Mouse (Mus musculus): ENCODE measurements at regions not wholly inside any gene's neighbourhood (a gene's known extent, or its start where the extent isn't known, plus 50 kb on each side); places are given as distances from the start of the nearest gene placed in this dataset.
A peak's percentile ranks its signal among the peaks of the same experiment; 100 is the strongest.
"Not testable (repeated sequence)": the region's sequence is repeated elsewhere in the genome, so short reads cannot be mapped to it uniquely, and the experiment has no call there.

DNA sequence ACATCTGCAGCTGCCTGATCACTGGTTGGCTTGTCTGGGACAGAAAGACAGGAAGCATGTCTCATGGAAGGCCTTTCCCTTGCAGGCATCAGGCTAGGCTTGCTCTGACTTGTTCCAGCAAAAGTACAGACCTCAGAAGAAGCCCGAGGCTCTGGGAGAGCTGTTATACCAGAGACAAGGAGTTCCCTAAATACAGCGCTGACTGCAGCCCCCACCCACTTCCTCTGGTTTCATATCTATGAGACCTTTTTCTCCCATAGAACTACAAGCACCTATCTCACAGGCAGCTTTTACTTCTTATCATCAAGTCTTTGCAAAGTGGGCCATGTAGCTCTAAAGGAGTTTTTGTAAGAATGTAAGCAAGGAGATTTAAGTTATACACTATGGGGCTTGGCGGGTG is 312.2 kb upstream of the Vmn1r3 start:
- not testable (repeated sequence) for DNase-seq (ENCODE audit: low spot score)

DNA sequence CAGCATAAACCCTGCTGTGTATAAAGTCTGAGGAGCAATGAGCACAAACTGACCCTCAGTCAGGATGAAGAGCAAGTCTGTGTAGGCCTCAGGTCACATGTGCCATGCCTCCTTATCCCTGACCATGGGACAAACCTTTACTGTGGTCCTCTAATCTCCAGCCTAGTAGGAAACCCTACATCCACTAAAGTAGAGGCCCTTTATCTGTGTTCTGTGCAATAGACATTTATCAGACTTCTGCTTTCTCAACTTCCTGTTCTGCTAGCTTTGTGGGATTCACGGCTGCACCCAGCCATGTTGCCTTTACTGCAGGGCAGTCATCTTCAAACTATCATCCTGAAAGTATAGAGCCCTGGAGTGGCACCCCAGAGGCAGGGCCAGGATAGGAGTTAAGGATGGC is 310.8 kb upstream of the Vmn1r3 start:
- not testable (repeated sequence) for DNase-seq (ENCODE audit: low spot score)

GRCm38 (mm10) chr4:3494123-3494681 is 309.0 kb upstream of the Vmn1r3 start:
- not testable (repeated sequence) for DNase-seq (ENCODE audit: low spot score)

- not testable (repeated sequence) for DNase-seq (ENCODE audit: low spot score)
Observed at GRCm38 (mm10) chr4:3490901-3491300, 305.7 kb upstream of the Vmn1r3 start.

DNA sequence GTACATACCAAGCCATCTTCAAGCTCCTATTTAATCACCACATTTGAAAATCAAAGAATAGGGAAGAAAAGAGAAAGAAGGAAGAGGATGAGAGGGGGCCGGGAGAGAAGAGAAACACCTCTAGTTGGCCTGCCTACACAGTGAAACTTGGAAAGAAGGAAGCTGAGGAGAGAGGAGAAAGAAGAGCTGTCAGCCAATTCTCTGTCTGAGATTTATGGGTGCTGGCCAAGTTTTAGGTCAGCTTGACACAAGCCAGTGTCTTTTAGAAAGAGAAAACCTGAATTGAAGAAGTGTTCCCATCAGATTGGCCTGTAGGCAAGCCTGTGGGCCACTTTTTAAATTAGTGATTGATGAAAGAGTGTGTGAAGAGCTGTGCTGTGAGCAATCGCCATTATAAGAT is 296.9 kb upstream of the Vmn1r3 start:
- no peak for DNase-seq (ENCODE audit: low spot score)

DNA sequence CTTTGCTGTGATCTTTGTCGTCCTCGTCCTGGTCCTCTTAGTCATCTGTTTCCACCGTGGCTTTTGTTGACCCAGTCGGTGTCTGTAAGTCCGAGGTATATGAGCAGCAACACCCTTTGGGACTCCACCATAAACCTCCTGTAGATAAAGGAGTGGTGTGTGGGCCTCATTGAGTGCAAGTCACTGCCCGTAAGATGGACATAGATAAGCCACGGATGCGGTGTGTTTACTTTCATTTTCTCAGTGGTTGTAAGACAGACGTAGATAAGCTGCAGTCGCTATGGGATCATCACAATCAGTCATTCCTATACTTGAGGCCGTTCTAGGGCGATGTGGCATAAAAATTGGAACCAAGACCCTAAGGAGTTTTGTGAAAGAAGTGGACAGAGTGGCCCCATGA is 271.6 kb upstream of the Vmn1r3 start:
- no peak for DNase-seq (ENCODE audit: low spot score)

GRCm38 (mm10) chr4:3437380-3437779 is 252.2 kb upstream of the Vmn1r3 start:
- not testable (repeated sequence) for DNase-seq (ENCODE audit: low spot score)

GRCm38 (mm10) chr4:3427968-3428367 is 242.8 kb upstream of the Vmn1r3 start:
- DNase-seq (ENCODE audit: low spot score): no peak

- peak; percentile 12 for DNase-seq (ENCODE audit: low spot score)
Observed at GRCm38 (mm10) chr4:3419920-3420499, 234.9 kb upstream of the Vmn1r3 start.

DNA sequence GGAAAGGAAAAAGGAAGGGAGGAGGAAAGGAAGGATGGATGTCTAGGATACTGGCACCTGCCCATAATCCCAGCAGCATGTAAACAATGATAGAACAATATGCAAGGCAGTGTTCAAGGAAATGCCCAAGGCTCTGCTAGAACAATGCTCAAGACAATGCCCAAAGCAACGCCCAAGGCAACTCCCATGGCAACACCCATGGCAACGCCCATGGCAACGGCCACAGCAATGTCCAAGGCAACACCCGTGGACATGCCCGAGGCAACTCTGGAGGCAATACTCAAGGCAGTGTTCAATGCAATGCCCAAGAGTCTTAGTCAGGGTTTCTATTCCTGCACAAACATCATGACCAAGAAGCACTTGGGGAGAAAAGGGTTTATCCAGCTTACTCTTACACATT is 231.5 kb upstream of the Vmn1r3 start:
- no peak for DNase-seq (ENCODE audit: low spot score)

GRCm38 (mm10) chr4:3414442-3415022 is 229.4 kb upstream of the Vmn1r3 start:
- DNase-seq (ENCODE audit: low spot score): not testable (repeated sequence)

GRCm38 (mm10) chr4:3413493-3414441 is 228.6 kb upstream of the Vmn1r3 start:
- DNase-seq (ENCODE audit: low spot score): no peak

DNA sequence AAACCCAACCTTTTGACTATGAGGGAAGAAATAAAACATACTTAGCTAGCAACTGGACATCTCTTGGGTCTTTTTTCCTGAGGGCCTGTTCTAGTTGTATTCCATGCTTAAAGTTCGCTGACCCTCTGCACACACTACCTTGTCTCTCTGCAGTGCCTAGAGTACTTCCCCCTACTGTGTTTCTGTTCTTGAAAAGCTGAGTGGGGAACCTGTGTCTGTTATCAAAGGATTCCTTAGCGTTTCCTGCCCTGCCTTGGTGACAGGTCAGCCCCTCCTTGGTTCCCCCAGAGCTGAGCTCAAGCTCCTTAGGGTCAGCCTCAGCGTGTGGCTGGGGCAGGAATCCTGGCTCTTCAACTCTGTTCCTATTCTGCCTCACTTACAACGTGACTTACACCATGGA is 227.2 kb upstream of the Vmn1r3 start:
- not testable (repeated sequence) for DNase-seq (ENCODE audit: low spot score)

DNA sequence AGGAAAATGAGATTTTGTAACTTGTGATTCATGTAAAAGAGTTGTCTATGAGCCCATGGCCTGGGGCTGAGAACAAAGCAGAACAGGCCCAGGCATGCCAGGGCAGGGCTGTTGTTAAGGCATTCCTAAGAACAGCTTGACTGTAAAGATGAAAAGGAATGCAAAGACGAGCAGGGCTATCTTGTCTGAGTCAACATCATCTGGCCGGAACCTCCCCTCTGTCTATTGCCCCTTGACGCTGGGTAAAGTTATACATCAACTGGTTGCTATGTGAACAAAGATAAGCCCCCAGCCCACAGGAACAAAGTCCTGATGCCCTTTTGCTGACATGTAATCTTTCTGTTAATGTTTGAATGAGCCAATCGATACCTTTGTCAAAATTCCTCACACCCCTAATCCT is 217.7 kb upstream of the Vmn1r3 start:
- DNase-seq (ENCODE audit: low spot score): not testable (repeated sequence)

GRCm38 (mm10) chr4:3401766-3402165 is 216.6 kb upstream of the Vmn1r3 start:
- not testable (repeated sequence) for DNase-seq (ENCODE audit: low spot score)

DNA sequence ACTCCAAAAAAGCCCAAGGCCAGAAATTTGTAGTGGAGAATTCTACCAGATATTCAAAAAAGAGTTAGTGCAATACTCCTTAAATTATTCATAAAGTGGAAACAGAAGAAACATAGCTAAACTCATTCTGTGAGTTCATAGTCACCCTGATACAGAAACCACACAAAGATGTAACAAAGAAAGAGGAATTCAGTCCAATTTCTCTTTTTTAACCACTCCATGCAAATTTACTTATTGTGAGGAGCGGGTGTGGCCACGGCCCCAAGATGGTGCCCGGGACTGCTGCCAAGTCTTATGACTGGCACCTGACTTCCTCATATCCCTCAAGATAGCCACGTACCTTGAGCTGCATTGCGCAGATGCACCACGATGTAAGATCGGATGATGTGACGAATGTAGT is 206.4 kb upstream of the Vmn1r3 start:
- not testable (repeated sequence) for DNase-seq (ENCODE audit: low spot score)

GRCm38 (mm10) chr4:3373027-3373763 is 188.0 kb upstream of the Vmn1r3 start:
- DNase-seq (ENCODE audit: low spot score): not testable (repeated sequence)

DNA sequence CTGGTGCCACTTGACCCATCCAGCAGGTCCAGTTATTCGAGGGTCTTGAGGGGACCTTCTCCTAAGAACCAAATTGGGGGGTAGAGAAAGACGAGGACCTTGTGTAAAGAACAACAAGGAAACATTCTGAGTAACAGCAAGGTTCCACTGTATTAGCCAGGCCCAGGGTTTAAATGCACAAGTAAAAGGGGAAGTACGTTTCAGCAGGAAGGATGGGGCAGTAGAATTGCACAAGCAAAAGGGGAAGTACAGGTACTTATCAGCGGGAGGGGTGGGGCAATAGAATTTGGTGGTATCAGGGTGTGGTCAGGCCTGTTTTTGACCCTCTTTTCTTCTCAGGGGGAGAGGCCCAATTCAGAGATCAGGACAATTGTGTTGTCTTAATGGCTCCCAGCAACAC is 182.9 kb upstream of the Vmn1r3 start:
- DNase-seq (ENCODE audit: low spot score): not testable (repeated sequence)

GRCm38 (mm10) chr4:3343443-3343842 is 158.3 kb upstream of the Vmn1r3 start:
- not testable (repeated sequence) for DNase-seq (ENCODE audit: low spot score)

DNA sequence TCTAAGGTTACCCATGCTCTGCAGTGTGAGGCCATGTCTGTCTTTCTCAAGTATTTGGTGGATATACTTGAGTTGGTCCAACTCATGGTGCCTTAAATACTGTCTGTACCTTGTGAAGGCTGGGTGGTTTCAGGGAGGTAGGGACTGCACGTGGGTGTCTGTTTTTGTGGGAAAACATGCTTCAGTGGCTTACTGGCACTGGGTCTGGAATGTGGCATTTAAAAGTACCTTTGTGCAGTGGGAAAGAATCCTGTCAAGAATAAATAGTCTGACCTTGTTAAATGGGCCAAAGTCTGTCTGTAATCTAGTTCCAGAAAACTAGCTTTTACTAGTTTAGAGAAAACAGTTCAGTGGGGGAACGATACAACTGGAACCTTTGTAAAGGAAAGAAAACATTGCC is 157.5 kb upstream of the Vmn1r3 start:
- not testable (repeated sequence) for DNase-seq (ENCODE audit: low spot score)

GRCm38 (mm10) chr4:3342165-3342564 is 157.0 kb upstream of the Vmn1r3 start:
- not testable (repeated sequence) for DNase-seq (ENCODE audit: low spot score)

All from ovary, postnatal 14 days (tissue).